Mouse (Mus musculus) liver, embryonic 12.5 days (tissue): ENCODE results near the gene Med20. TPM values are rescaled to one million over a fixed set of nuclear protein-coding genes. Genes with fewer than 3 reads are reported as not detected.

Source experiments
- ATAC-seq: fragments of 200-750 bp; cut with Nextera tagmentation; 2 replicates; pipeline ENCODE4 v1.8.0; 2017; ENCODE audit warnings: moderate number of reproducible peaks, mild to moderate bottlenecking, moderate library complexity
- H3K27ac ChIP-seq: fragments of 300-500 bp; sonication (generic); 2 replicates; pipeline ENCODE4 v1.5.1; 2016; ENCODE audit warnings: mild to moderate bottlenecking
- H3K27me3 ChIP-seq: fragments of 300-500 bp; sonication (generic); replicated peaks from 2 replicates; pipeline ENCODE4 v1.6.1; 2016; ENCODE audit warnings: mild to moderate bottlenecking, moderate library complexity
- H3K36me3 ChIP-seq: fragments of 300-500 bp; sonication (generic); 2 replicates; pipeline ENCODE4 v1.6.1; 2016; ENCODE audit warnings: mild to moderate bottlenecking, moderate library complexity
- H3K4me1 ChIP-seq: fragments of 300-500 bp; sonication (generic); 2 replicates; pipeline ENCODE4 v1.6.1; 2016
- H3K4me2 ChIP-seq: fragments of 300-500 bp; sonication (generic); 2 replicates; pipeline ENCODE4 v1.6.1; 2016; ENCODE audit warnings: mild to moderate bottlenecking, moderate library complexity
- H3K4me3 ChIP-seq: fragments of 300-500 bp; sonication (generic); 2 replicates; pipeline ENCODE4 v1.5.1; 2016; ENCODE audit warnings: mild to moderate bottlenecking, moderate library complexity
- H3K9ac ChIP-seq: fragments of 300-500 bp; sonication (generic); 2 replicates; pipeline ENCODE4 v1.6.1; 2016; ENCODE audit warnings: mild to moderate bottlenecking, moderate library complexity
- H3K9me3 ChIP-seq: fragments of 300-500 bp; sonication (generic); replicated peaks from 2 replicates; pipeline ENCODE4 v1.6.1; 2016; ENCODE audit warnings: mild to moderate bottlenecking, moderate library complexity
- WGBS: fragments of 180-500 bp; shearing (Covaris S2); methylation state at CpG from one replicate; pipeline ENCODE4 v1.1.7; 2016; ENCODE audit not compliant: insufficient replicate concordance; 5-methylcytosine and 5-hydroxymethylcytosine counted together
- polyA plus RNA-seq: library from polyadenylated mRNA; unstranded; fragments of >200 nt; fragmentation: Nextera tagmentation; extraction: Ambion mirVana; gene quantifications from 2 replicates; pipeline ENCODE4 v1.2.1, GENCODE M21; 2016

Med20 gene
- polyA plus RNA-seq, 1 experiment from 2014 or later: 32.6 TPM

DNA sequence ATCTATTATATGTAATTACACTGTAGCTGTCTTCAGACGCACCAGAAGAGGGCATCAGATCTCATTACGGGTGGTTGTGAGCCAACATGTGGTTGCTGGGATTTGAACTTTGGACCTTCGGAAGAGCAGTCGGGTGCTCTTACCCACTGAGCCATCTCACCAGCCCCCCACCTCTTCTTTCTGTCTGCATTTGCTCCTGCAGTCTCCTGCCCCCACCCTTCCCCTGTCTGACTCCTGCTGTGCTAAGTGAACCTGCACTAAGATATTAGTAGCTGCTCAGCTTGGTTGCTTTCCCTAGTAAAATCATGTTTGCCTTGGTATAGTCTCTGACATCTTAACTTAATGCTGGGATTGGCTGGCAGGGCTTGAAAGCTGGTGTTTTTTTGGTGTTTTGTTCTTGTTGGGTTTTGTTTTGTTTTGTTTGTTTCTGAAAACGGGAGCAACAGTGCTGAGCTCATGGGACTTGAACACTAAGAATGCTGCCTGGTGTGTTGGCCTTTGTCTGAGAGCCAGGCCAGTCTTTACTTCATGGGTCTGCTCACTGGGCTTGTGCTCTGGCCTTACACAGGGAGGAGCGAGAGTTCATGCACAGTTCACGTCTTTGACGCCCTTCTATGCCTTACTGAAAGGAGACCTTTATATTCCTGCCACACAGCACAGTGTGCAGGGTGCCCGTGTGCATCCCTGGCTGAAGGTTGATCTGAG lies 51.8 kb downstream of the Med20 start:
- no peak for ATAC-seq
- H3K27ac ChIP-seq: no peak overlapping the region

DNA sequence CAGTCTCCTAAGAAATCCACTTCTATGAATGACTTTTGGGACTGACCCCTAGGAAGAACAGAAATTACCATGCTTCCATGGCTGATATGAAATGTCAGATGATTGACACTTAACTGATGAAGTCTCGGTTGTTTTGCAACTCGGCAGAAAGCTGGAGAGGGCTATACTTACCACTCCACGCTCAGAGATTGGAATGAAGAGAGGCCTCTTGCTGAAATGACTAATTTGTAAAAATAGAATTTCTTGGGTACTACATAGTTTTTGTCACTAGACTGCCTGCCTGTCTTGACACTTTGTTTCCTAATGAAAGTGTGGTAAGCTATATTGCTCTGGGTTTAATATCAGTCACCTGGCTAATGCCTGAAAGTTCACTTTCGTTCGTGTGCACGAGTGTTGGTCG lies 53.1 kb downstream of the Med20 start:
- Histone ChIP-seq H3K4me1 (no peaks in the 10 kb centered on the region), H3K4me2 (no peak overlapping the region), H3K27me3 (no peaks in the 10 kb centered on the region), H3K27ac (no peak overlapping the region), H3K9me3 (no peaks in the 10 kb centered on the region), H3K4me3 (no peak overlapping the region), H3K36me3 (peaks cover 18% of the 10 kb centered on the region), H3K9ac (no peak overlapping the region)
- no peak for ATAC-seq
- 67% methylated on average over 7 of the region's 7 CpGs for WGBS

More for the DNA sequence above, 51.8 kb downstream of the Med20 start:
- Histone ChIP-seq H3K9ac (no peak overlapping the region), H3K4me2 (no peak overlapping the region), H3K4me1 (peaks cover 5% of the 10 kb centered on the region; the same call in 1 of the 2 replicates), H3K36me3 (peaks cover 21% of the 10 kb centered on the region), H3K4me3 (no peak overlapping the region), H3K27me3 (no peaks in the 10 kb centered on the region), H3K9me3 (no peaks in the 10 kb centered on the region)
- 82% methylated on average over 9 of the region's 9 CpGs for whole genome bisulfite sequencing

GRCm38 (mm10) chr17:47669166-47669565 lies 57.8 kb downstream of the Med20 start:
- 79% methylated on average over 4 of the region's 4 CpGs for WGBS
- H3K4me1 ChIP-seq: peaks cover 12% of the 10 kb centered on the region
- H3K9ac ChIP-seq: no peak overlapping the region
- H3K36me3 ChIP-seq: peaks cover 27% of the 10 kb centered on the region
- no peak overlapping the region for H3K4me3 ChIP-seq
- H3K27me3 ChIP-seq: peaks cover 37% of the 10 kb centered on the region
- ATAC-seq: no peak
- no peak overlapping the region for H3K27ac ChIP-seq
- H3K9me3 ChIP-seq: no peaks in the 10 kb centered on the region
- H3K4me2 ChIP-seq: no peak overlapping the region

- Histone ChIP-seq H3K36me3 (peaks cover 42% of the 10 kb centered on the region), H3K9ac (0 out of 2 replicates have a peak overlapping the region, but pooled peaks have one; percentile 36), H3K9me3 (no peaks in the 10 kb centered on the region), H3K4me1 (peaks cover 12% of the 10 kb centered on the region), H3K4me2 (peak overlapping the region; percentile 71), H3K27me3 (peaks cover 37% of the 10 kb centered on the region), H3K4me3 (peak overlapping the region; percentile 46), H3K27ac (no peak overlapping the region)
- WGBS: 35% methylated on average over 14 of the region's 14 CpGs
- ATAC-seq: peak; percentile 8; the same call in 1 of the 2 replicates
Observed at GRCm38 (mm10) chr17:47671988-47672310, 60.6 kb downstream of the Med20 start.

DNA sequence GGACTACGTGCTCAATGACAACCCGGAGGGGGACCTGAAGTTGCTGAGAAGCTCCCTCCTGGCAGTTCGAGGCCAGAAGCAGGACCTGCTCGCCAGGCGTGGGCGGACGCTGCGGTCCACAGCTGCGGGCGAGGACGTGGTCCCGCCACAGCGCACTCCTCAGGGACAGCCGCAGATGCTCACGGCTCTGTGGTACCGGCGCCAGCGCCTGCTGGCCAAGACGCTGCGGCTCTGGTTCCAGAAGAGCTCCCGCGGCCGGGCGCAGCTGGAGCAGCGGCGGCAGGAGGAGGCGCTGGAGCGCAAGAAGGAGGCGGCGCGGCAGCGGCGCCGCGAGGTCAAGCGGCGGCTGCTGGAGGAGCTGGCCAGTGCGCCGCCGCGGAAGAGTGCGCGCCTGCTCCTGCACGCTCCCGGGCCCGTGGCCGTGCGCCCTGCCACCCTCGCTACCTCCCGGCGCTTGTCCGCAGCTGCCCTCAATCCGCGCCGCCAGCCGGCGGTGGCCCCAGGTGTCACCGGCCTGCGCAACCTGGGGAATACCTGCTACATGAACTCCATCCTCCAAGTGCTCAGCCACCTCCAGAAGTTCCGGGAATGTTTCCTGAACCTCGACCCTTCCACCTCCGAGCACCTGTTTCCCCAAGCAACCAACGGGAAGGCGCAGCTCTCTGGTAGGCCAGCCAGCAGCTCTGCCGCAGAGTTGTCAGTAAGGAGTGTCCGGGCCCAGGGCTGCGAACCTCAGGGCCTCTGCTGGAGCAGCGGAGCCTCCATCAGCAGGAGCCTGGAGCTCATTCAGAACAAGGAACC lies 61.1 kb downstream of the Med20 start:
- peak; percentile 37; the same call in 1 of the 2 replicates for ATAC-seq
- Histone ChIP-seq H3K4me3 (peak overlapping the region; percentile 46), H3K27me3 (peaks cover 37% of the 10 kb centered on the region), H3K9me3 (no peaks in the 10 kb centered on the region), H3K9ac (peak overlapping the region; percentile 36; the same call in 1 of the 2 replicates), H3K4me2 (peak overlapping the region; percentile 71), H3K36me3 (peaks cover 44% of the 10 kb centered on the region), H3K4me1 (peaks cover 12% of the 10 kb centered on the region), H3K27ac (no peak overlapping the region)
- WGBS: 9% methylated on average over 68 of the region's 68 CpGs

Other genes with a start within 250 kb of the Med20 start
- gene Mrps10, start 242.7 kb upstream of the Med20 start, polyA plus RNA-seq: 66.2 and 70.4 TPM in 2 replicates
- gene Guca1b, start 226.2 kb upstream of the Med20 start, polyA plus RNA-seq: 0.48 and 0.56 TPM in 2 replicates
- gene Guca1a, start 211.0 kb upstream of the Med20 start, polyA plus RNA-seq: 0.97 and 1.4 TPM in 2 replicates
- gene AI661453, start 175.0 kb upstream of the Med20 start, polyA plus RNA-seq: 0.10 and 0.31 TPM in 2 replicates
- gene 1700001C19Rik, start 174.2 kb upstream of the Med20 start, polyA plus RNA-seq: 0.62 and 0.66 TPM in 2 replicates
- gene Taf8, start 109.3 kb upstream of the Med20 start, polyA plus RNA-seq: 17.6 and 18.0 TPM in 2 replicates
- gene Ccnd3, start 106.5 kb upstream of the Med20 start, polyA plus RNA-seq: 546 and 555 TPM in 2 replicates
- gene Bysl, start 90 bp upstream of the Med20 start, polyA plus RNA-seq: 34.6 and 35.2 TPM in 2 replicates
- 2.3 and 2.7 TPM in 2 replicates for gene Gm20517, start within 50 bp of the Med20 start, polyA plus RNA-seq
- 5.0 and 6.2 TPM in 2 replicates for gene Usp49, start 19.1 kb downstream of the Med20 start, polyA plus RNA-seq
- gene Tomm6, start 76.8 kb downstream of the Med20 start, polyA plus RNA-seq: 339 and 360 TPM in 2 replicates
- gene Frs3, start 77.4 kb downstream of the Med20 start, polyA plus RNA-seq: 1.7 and 2.3 TPM in 2 replicates
- 0.06 and 0.07 TPM in 2 replicates for gene Gm21981, start 82.9 kb downstream of the Med20 start, polyA plus RNA-seq
- gene Prickle4, start 83.2 kb downstream of the Med20 start, polyA plus RNA-seq: not detected in 2 replicates
- not detected in 2 replicates for gene Pgc, start 115.3 kb downstream of the Med20 start, polyA plus RNA-seq
- 5.6 and 5.8 TPM in 2 replicates for gene Tfeb, start 125.4 kb downstream of the Med20 start, polyA plus RNA-seq
- gene Mdfi, start 223.1 kb downstream of the Med20 start, polyA plus RNA-seq: 2.8 and 3.5 TPM in 2 replicates